Mouse (Mus musculus) midbrain, embryonic 16.5 days (tissue): ENCODE measurements around the gene Cox6a2. TPM values are rescaled to one million over a fixed set of nuclear protein-coding genes. Genes with fewer than 3 reads are reported as not detected.

ENCODE experiments used
- ATAC-seq: fragments of 200-750 bp; cut with Nextera tagmentation; 2 replicates; pipeline ENCODE4 v1.8.0; 2017; ENCODE audit warnings: moderate TSS enrichment
- H3K27ac ChIP-seq: fragments of 300-500 bp; sonication (generic); 2 replicates; pipeline ENCODE4 v1.5.1; 2014; ENCODE audit warnings: mild to moderate bottlenecking, low read length, mixed read lengths
- H3K27me3 ChIP-seq: fragments of 300-500 bp; sonication (generic); 2 replicates; pipeline ENCODE4 v1.6.1; 2014; ENCODE audit warnings: low read depth, low read length, mixed read lengths; ENCODE audit not compliant: control insufficient read depth, insufficient read depth
- H3K36me3 ChIP-seq: fragments of 300-500 bp; sonication (generic); 2 replicates; pipeline ENCODE4 v1.6.1; 2014; ENCODE audit warnings: mild to moderate bottlenecking, low read length, moderate library complexity, mixed read lengths; ENCODE audit not compliant: control insufficient read depth, insufficient read depth
- H3K4me1 ChIP-seq: fragments of 300-500 bp; sonication (generic); 2 replicates; pipeline ENCODE4 v1.6.1; 2014; ENCODE audit warnings: mild to moderate bottlenecking, low read length, mixed read lengths; ENCODE audit not compliant: control insufficient read depth, insufficient read depth
- H3K4me2 ChIP-seq: fragments of 300-500 bp; sonication (generic); 2 replicates; pipeline ENCODE4 v1.6.1; 2014; ENCODE audit warnings: mild to moderate bottlenecking, low read length, mixed read lengths
- H3K4me3 ChIP-seq: fragments of 300-500 bp; sonication (generic); 2 replicates; pipeline ENCODE4 v1.5.1; 2014; ENCODE audit warnings: low read depth, mild to moderate bottlenecking, low read length, moderate library complexity, mixed read lengths
- H3K9ac ChIP-seq: fragments of 300-500 bp; sonication (generic); 2 replicates; pipeline ENCODE4 v1.6.1; 2014; ENCODE audit warnings: low read depth, low read length, mixed read lengths
- H3K9me3 ChIP-seq: fragments of 300-500 bp; sonication (generic); replicated peaks from 2 replicates; pipeline ENCODE4 v1.6.1; 2014; ENCODE audit warnings: mild to moderate bottlenecking, low read length, mixed read lengths; ENCODE audit not compliant: control insufficient read depth, poor library complexity, severe bottlenecking
- WGBS: fragments of 180-500 bp; shearing (Covaris S2); extraction: QIAGEN DNeasy Blood & Tissue Kit; methylation state at CpG from one replicate; pipeline ENCODE4 v1.1.7; 2014; 5-methylcytosine and 5-hydroxymethylcytosine counted together
- polyA plus RNA-seq: library from polyadenylated mRNA; unstranded; fragments of >200 nt; fragmentation: Nextera tagmentation; extraction: Ambion mirVana; gene quantifications from 2 replicates; pipeline ENCODE4 v1.2.1, GENCODE M21; 2015

The Cox6a2 gene
- polyA plus RNA-seq: 0.38 TPM in 1 of 2 replicates, not detected in the other

DNA sequence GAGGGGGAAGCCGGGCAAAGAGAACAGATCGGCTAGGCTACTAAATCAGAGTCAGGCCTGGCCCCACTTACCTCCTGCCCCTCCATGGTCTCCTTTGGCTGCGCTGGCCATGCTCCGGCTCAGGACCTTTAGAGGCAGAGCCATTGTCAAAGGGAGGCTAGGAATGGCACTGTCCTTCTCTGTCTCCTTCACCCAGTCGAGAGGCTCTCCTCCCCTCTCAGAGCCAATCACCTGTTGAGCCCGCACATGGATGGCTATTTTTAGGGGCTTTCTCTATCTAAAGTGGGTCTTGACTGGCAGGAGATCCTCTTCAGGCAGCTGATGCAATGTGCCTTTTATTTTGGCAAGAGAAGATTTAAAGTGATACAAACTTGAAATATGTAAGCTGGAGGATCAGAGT lies at the start of gene Cox6a2:
Gene Cox6a2, minus strand, starts transcription at position 236 of the 400 bp plus-strand sequence.
- H3K9me3 ChIP-seq: no peaks in the 10 kb centered on the region
- H3K27ac ChIP-seq: no peak within 1 kb of the TSS
- H3K9ac ChIP-seq: no peak within 1 kb of the TSS
- no peak for ATAC-seq
- no peaks in the 10 kb centered on the region for H3K4me1 ChIP-seq
- no peaks in the 10 kb centered on the region for H3K27me3 ChIP-seq
- no peak within 1 kb of the TSS for H3K4me3 ChIP-seq
- WGBS: 76% methylated on average over 6 of the region's 6 CpGs
- no peaks in the 10 kb centered on the region for H3K36me3 ChIP-seq
- no peak within 1 kb of the TSS for H3K4me2 ChIP-seq

DNA sequence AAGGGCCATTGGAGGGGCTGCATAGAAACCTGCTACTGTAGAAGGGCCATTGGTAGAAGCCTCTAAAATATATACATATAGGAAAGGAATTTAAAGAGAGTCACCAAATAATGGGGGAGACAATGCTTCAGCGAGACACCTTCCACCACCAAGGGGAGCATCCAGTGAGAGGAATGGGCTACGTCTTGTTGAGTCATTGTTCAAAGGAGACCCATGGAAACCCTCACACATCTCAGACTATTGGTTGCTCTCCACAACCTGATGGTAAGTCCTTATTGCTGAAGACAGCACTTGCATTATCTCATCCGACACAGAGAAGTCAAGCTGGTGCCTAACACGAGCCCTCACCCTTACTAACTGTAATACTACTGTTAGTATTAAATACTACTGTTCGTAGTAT lies 49.6 kb upstream of the Cox6a2 start:
- no peak overlapping the region for H3K9ac ChIP-seq
- no peaks in the 10 kb centered on the region for H3K36me3 ChIP-seq
- H3K27ac ChIP-seq: no peak overlapping the region
- H3K4me2 ChIP-seq: no peak overlapping the region
- ATAC-seq: no peak
- H3K4me3 ChIP-seq: no peak overlapping the region
- H3K9me3 ChIP-seq: no peaks in the 10 kb centered on the region
- H3K4me1 ChIP-seq: peaks cover 7% of the 10 kb centered on the region
- 96% methylated on average over 5 of the region's 5 CpGs for WGBS
- H3K27me3 ChIP-seq: 0 out of 2 replicates have a peak, but pooled peaks cover 3% of the 10 kb centered on the region

DNA sequence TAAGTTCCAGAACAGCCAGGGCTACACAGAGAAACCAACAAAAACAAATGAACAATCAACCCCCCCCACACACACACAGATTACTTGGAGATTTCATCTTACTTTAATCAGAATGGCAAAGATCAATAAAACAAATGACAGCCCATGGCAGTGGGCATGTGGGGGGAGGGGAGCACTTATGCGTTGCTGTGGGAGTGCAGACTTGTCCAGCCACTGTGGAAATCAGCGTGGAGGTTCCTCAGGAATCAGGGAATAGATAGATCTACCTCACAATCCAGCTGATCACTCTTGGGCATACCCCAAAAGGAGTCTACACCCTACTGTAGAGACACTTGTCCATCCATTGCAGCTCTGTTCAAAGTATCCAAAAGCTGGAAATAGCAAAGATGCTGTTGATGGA lies 48.8 kb upstream of the Cox6a2 start:
- ATAC-seq: no peak
- Histone ChIP-seq H3K9ac (no peak overlapping the region), H3K4me1 (peaks cover 7% of the 10 kb centered on the region), H3K27me3 (0 out of 2 replicates have a peak, but pooled peaks cover 3% of the 10 kb centered on the region), H3K4me2 (no peak overlapping the region), H3K36me3 (no peaks in the 10 kb centered on the region), H3K9me3 (no peaks in the 10 kb centered on the region), H3K4me3 (no peak overlapping the region), H3K27ac (no peak overlapping the region)
- 57% methylated on average over 2 of the region's 2 CpGs for WGBS

DNA sequence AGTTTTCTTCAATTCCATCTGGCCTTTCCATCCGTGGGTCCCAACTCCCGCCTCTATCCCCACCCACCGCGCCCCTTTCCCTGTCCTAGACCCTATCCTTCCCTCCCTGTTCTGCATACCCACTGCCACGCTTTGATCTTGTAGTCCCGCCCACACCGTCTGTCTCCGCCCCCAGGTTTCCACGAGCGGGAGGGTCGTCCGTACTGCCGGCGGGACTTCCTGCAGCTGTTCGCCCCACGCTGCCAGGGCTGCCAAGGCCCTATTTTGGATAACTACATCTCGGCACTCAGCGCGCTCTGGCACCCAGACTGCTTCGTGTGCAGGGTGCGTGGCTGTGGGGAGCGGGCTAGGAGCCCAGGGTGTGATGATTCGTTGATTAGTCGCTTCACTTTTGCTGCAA lies 46.4 kb upstream of the Cox6a2 start:
- Histone ChIP-seq H3K4me2 (peak overlapping the region; percentile 65), H3K36me3 (no peaks in the 10 kb centered on the region), H3K9ac (peak overlapping the region; percentile 47), H3K4me3 (peak overlapping the region; percentile 41), H3K27ac (0 out of 2 replicates have a peak overlapping the region, but pooled peaks have one; percentile 11), H3K27me3 (0 out of 2 replicates have a peak, but pooled peaks cover 3% of the 10 kb centered on the region), H3K4me1 (peaks cover 7% of the 10 kb centered on the region), H3K9me3 (no peaks in the 10 kb centered on the region)
- no peak; the same call in 1 of the 2 replicates for ATAC-seq
- WGBS: 8% methylated on average over 24 of the region's 24 CpGs

DNA sequence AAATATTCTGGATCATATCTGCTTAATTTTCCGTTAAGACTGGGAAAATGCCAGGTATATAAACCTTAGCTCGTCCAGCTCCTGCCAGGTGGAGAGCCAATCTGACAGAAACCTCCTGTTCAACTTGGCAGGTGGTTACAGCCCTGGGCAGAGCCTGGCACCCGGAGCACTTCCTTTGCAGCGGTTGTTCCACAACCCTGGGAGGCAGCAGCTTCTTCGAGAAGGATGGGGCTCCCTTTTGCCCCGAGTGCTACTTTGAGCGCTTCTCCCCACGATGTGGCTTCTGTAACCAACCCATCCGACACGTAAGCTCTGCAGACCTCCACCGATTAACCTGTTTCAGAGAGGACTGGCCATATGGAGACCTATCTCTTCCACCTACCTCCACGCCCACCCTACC lies 45.8 kb upstream of the Cox6a2 start:
- Histone ChIP-seq H3K4me3 (no peak overlapping the region; the same call in 1 of the 2 replicates), H3K27ac (no peak overlapping the region), H3K27me3 (0 out of 2 replicates have a peak, but pooled peaks cover 3% of the 10 kb centered on the region), H3K4me2 (peak overlapping the region; percentile 65), H3K36me3 (no peaks in the 10 kb centered on the region), H3K9me3 (no peaks in the 10 kb centered on the region), H3K9ac (no peak overlapping the region), H3K4me1 (peaks cover 12% of the 10 kb centered on the region)
- no peak for ATAC-seq
- WGBS: 48% methylated on average over 12 of the region's 12 CpGs

DNA sequence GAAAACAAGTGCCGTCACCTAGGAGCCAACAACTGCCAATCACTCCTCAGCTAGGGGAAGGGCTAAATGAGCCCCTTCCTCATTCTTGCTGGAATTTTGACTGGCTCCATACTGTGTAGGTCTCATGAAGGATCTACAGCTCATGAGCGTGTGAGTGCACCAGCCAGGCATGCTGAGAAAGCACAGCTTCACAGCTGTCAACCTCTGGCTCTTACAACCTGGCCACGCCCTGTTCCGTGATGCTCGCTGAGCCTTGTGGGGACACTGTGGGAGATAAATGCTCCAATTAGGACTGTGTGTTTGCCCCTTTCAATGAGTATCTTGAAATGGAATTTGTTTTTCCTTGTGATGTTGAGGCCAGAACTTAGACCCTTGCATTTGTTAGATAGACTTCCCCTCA lies 43.8 kb upstream of the Cox6a2 start:
- H3K4me2 ChIP-seq: no peak overlapping the region
- H3K27me3 ChIP-seq: 0 out of 2 replicates have a peak, but pooled peaks cover 3% of the 10 kb centered on the region
- 88% methylated on average over 5 of the region's 5 CpGs for WGBS
- ATAC-seq: no peak
- no peak overlapping the region for H3K27ac ChIP-seq
- H3K4me3 ChIP-seq: no peak overlapping the region
- no peak overlapping the region for H3K9ac ChIP-seq
- H3K4me1 ChIP-seq: peaks cover 21% of the 10 kb centered on the region
- no peaks in the 10 kb centered on the region for H3K9me3 ChIP-seq
- peaks cover 1% of the 10 kb centered on the region; the same call in 1 of the 2 replicates for H3K36me3 ChIP-seq

DNA sequence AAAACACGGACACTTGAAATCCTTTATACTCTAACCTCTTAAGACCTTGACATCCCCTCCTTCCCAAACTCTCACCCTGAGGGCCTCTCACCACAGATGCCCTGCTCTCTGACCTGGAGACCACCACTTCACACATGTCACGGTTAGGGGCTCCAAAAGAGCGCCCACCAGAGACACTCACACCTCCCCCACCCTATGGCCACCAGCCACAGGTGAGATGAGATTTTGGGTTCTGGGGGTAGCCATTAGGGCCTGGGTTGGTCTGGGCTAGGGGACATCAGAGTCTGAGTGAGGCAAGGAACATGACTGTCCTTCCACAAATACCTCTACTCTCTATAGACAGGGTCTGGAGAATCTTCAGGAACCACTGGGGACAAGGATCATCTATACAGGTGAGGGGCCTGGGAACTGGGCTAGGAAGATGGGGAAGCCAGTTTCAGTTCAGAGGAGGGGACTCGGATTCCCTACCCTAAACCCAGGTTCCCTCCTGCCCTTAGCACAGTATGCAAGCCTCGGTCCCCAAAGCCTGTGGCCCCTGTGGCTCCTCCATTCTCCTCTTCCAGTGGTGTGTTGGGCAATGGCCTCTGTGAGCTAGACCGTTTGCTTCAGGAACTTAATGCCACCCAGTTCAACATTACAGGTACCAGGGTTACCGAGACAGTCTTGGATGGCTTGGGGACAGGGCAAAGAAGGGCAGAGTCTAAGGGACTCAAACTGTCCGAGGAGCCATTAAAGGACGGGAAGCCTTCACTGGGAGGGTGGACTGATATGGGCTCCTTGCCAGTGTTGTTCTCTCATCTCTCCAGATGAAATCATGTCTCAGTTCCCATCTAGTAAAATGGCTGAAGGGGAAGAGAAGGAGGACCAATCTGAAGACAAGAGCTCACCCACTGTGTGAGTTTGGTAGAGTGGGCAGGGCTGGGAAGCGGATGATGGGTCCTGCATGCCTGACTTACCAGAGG lies 42.2 kb upstream of the Cox6a2 start:
- H3K4me3 ChIP-seq: no peak overlapping the region

DNA sequence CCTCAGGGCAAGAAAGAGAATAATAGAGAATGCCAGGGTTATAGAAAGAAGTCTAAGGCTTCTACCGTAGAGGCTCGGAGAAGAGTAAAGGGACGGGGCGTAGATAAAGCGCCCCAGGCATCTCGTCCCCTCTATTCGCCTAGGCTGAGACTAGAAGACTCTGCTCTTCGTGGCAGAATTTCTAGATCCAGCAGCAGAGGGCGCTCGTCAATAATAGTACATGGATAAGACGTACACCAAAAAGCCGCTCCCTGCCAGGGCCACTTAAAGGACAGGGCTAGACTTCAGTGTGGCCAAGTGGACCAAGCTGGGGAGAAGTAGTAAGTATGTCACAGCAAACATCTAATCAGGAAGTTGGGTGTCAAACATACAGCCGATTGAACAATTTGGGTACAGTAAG lies 41.3 kb upstream of the Cox6a2 start:
- ATAC-seq: peak; percentile 72
- Histone ChIP-seq H3K36me3 (peaks cover 13% of the 10 kb centered on the region), H3K4me1 (peaks cover 17% of the 10 kb centered on the region), H3K27ac (peak overlapping the region; percentile 75), H3K27me3 (0 out of 2 replicates have a peak, but pooled peaks cover 3% of the 10 kb centered on the region), H3K4me2 (peak overlapping the region; percentile 64), H3K4me3 (peak overlapping the region; percentile 44), H3K9ac (peak overlapping the region; percentile 68; the same call in 1 of the 2 replicates), H3K9me3 (no peaks in the 10 kb centered on the region)
- under 1% methylated on average over 13 of the region's 13 CpGs for WGBS

More for the DNA sequence above, 42.2 kb upstream of the Cox6a2 start:
- Histone ChIP-seq H3K9ac (no peak overlapping the region), H3K27ac (no peak overlapping the region), H3K9me3 (no peaks in the 10 kb centered on the region), H3K4me2 (peak overlapping the region; percentile 64; the same call in 1 of the 2 replicates), H3K4me1 (peaks cover 21% of the 10 kb centered on the region), H3K36me3 (peaks cover 10% of the 10 kb centered on the region), H3K27me3 (0 out of 2 replicates have a peak, but pooled peaks cover 3% of the 10 kb centered on the region)
- ATAC-seq: no peak
- 85% methylated on average over 10 of the region's 10 CpGs for WGBS
